Mouse (Mus musculus) intestine, embryonic 16.5 days (tissue): ENCODE data around the gene Wdr93. TPM values are rescaled to one million over a fixed set of nuclear protein-coding genes. Genes with fewer than 3 reads are reported as not detected.

Experiments used
- ATAC-seq: fragments of 200-750 bp; cut with Nextera tagmentation; 2 replicates; pipeline ENCODE4 v1.8.0; 2017; ENCODE audit warnings: moderate TSS enrichment, moderate library complexity
- H3K27ac ChIP-seq: fragments of 300-500 bp; sonication (generic); 2 replicates; pipeline ENCODE4 v1.5.1; 2014; ENCODE audit warnings: mild to moderate bottlenecking, low read length
- H3K27me3 ChIP-seq: fragments of 300-500 bp; sonication (generic); replicated peaks from 2 replicates; pipeline ENCODE4 v1.6.1; 2014; ENCODE audit warnings: low read length, control low read depth, mixed read lengths; ENCODE audit not compliant: control insufficient read depth, insufficient read depth
- H3K36me3 ChIP-seq: fragments of 300-500 bp; sonication (generic); 2 replicates; pipeline ENCODE4 v1.6.1; 2014; ENCODE audit warnings: low read length, control low read depth; ENCODE audit not compliant: control insufficient read depth, insufficient read depth
- H3K4me1 ChIP-seq: fragments of 300-500 bp; sonication (generic); 2 replicates; pipeline ENCODE4 v1.6.1; 2014; ENCODE audit warnings: low read length, control low read depth, mixed read lengths; ENCODE audit not compliant: control insufficient read depth, insufficient read depth
- H3K4me2 ChIP-seq: fragments of 300-500 bp; sonication (generic); 2 replicates; pipeline ENCODE4 v1.6.1; 2014; ENCODE audit warnings: low read depth, low read length, control low read depth
- H3K4me3 ChIP-seq: fragments of 300-500 bp; sonication (generic); 2 replicates; pipeline ENCODE4 v1.5.1; 2014; ENCODE audit warnings: mild to moderate bottlenecking, low read length
- H3K9ac ChIP-seq: fragments of 300-500 bp; sonication (generic); 2 replicates; pipeline ENCODE4 v1.6.1; 2014; ENCODE audit warnings: low read depth, low read length
- H3K9me3 ChIP-seq: fragments of 300-500 bp; sonication (generic); 2 replicates; pipeline ENCODE4 v1.6.1; 2016; ENCODE audit warnings: low read length, control low read depth; ENCODE audit not compliant: control insufficient read depth
- WGBS: fragments of 180-500 bp; shearing (Covaris S2); extraction: QIAGEN DNeasy Blood & Tissue Kit; methylation state at CpG from one replicate; pipeline ENCODE4 v1.1.7; 2014; 5-methylcytosine and 5-hydroxymethylcytosine counted together
- polyA plus RNA-seq: library from polyadenylated mRNA; unstranded; fragments of >200 nt; fragmentation: Nextera tagmentation; extraction: Ambion mirVana; gene quantifications from 2 replicates; pipeline ENCODE4 v1.2.1, GENCODE M21; 2015

Gene Wdr93
- polyA plus RNA-seq, 1 experiment from 2014 or later, result 0.15 TPM

DNA sequence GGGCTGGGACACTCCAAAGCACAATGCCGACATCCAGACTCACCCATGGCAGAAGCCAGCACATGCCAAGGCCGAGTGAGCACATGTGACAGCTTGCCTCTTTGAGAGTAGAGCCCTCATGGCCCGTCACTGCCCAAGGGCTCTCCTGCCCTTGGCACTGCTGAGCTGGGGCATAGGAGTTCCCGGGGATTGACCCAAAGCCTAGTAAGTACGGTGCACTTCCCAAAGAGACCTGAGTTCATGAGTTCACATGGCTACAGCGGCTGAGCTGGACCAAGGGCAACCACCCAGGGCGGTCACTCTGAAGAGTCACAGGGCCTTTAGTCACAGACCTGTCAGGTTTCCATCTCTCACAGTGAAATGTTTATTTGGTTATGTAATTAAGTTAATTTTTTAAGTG is 65.6 kb downstream of the Wdr93 start:
- Histone ChIP-seq H3K27ac (no peak overlapping the region), H3K4me1 (peaks cover 7% of the 10 kb centered on the region), H3K4me3 (no peak overlapping the region), H3K4me2 (no peak overlapping the region), H3K9me3 (no peaks in the 10 kb centered on the region), H3K27me3 (peaks cover 12% of the 10 kb centered on the region; the same call in 1 of the 2 replicates), H3K36me3 (no peaks in the 10 kb centered on the region), H3K9ac (no peak overlapping the region)
- WGBS, result 88% methylated on average over 7 of the region's 7 CpGs
- ATAC-seq, result no peak

DNA sequence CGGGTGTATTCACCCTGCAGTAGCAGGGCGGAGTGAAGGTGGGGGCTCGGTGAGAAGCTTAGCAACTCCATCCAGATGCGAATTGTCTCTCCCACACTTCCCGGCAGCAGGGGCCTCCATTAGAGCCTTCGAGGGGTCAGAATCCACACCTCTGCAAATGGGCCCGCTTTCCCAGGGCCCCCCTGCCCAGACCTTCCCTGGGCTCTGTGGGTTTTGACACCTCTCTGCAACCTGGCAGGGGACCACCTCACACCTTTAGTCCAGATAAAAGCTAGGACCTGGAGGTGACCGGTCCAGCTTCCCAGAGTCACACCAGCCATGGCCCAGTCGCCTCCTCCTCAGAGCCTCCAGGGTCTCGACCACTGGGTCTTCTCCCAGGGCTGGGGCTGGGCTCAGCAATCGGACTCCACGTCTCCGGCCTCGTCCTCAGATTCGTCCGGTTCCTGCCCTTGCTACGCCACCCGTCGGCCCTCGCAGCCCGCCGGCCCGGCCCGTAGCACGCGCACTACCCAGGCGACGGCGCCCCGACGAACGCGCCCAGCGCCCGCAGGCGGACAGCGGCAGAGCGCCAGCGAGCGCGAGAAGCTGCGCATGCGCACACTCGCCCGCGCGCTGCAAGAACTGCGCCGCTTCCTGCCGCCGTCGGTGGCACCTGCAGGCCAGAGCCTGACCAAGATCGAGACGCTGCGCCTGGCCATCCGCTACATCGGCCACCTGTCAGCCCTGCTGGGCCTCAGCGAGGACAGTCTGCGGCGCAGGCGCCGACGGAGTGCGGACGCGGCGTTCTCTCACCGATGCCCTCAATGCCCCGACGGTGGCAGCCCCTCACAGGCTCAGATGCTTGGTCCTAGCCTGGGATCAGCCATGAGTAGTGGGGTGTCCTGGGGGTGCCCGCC is 67.9 kb downstream of the Wdr93 start, which contains the start of gene Mesp2:
Mesp2 (plus strand) TSS at position 117 of the 896 bp plus-strand sequence.
- 13% methylated on average over 71 of the region's 71 CpGs for WGBS
- H3K9me3 ChIP-seq, result no peaks in the 10 kb centered on the region
- H3K4me3 ChIP-seq, result peak within 1 kb of the TSS; percentile 41
- H3K4me2 ChIP-seq, result peak within 1 kb of the TSS; percentile 69
- peak within 1 kb of the TSS; percentile 73 for H3K9ac ChIP-seq
- peaks cover 12% of the 10 kb centered on the region; the same call in 1 of the 2 replicates for H3K27me3 ChIP-seq
- peaks cover 12% of the 10 kb centered on the region for H3K4me1 ChIP-seq
- peak; percentile 52 for ATAC-seq
- H3K36me3 ChIP-seq, result no peaks in the 10 kb centered on the region
- no peak within 1 kb of the TSS for H3K27ac ChIP-seq

DNA sequence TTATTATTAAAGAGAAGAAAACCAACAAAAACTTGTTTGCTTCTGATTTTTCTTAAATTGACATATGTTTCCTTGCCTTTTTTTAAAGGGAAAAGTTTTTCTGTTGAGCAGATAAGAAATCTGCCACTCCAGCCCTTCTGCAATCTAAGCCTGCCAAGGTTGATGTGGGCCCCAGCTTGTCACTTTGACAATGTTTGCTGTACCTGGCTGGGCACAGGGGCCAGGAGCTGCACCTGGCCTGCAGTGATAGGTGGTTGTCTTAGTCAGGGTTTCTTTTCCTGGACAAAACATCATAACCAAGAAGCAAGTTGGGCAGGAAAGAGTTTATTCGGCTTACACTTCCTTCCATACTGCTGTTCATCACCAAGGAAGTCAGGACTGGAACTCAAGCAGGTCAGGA is 70.4 kb downstream of the Wdr93 start:
- H3K27ac ChIP-seq, result peak overlapping the region; percentile 14; the same call in 1 of the 2 replicates
- peaks cover 15% of the 10 kb centered on the region for H3K4me1 ChIP-seq
- H3K9me3 ChIP-seq, result no peaks in the 10 kb centered on the region
- ATAC-seq, result peak; percentile 78
- WGBS, result 61% methylated on average over 1 of the region's 1 CpGs
- no peaks in the 10 kb centered on the region for H3K36me3 ChIP-seq
- no peak overlapping the region for H3K9ac ChIP-seq
- H3K4me3 ChIP-seq, result no peak overlapping the region
- no peak overlapping the region for H3K4me2 ChIP-seq
- peaks cover 12% of the 10 kb centered on the region; the same call in 1 of the 2 replicates for H3K27me3 ChIP-seq

DNA sequence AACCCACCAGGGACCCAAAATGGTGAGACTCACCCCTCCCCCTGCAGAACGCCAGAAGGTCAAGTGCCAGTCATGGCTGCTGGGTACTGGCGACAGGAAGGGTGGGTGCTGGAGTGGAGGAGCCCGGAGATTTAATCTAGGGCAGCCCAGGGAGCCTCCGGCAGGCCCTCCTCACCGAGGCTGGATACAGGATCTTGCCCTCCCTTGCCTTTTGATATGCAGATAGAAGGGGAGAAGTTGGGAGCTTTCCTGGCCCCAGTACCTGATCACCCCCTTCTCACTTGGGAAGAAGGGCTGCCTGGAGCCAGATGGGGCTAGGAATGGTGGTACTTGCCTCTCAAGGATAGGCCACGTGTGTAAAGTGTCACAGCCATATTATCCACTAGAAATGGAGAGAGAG is 75.4 kb downstream of the Wdr93 start:
- Histone ChIP-seq H3K27ac (no peak overlapping the region), H3K9me3 (no peaks in the 10 kb centered on the region), H3K9ac (peak overlapping the region; percentile 22; the same call in 1 of the 2 replicates), H3K4me1 (peaks cover 23% of the 10 kb centered on the region), H3K27me3 (no peaks in the 10 kb centered on the region), H3K4me2 (no peak overlapping the region), H3K36me3 (no peaks in the 10 kb centered on the region), H3K4me3 (no peak overlapping the region)
- ATAC-seq, result no peak
- WGBS, result 16% methylated on average over 6 of the region's 6 CpGs

DNA sequence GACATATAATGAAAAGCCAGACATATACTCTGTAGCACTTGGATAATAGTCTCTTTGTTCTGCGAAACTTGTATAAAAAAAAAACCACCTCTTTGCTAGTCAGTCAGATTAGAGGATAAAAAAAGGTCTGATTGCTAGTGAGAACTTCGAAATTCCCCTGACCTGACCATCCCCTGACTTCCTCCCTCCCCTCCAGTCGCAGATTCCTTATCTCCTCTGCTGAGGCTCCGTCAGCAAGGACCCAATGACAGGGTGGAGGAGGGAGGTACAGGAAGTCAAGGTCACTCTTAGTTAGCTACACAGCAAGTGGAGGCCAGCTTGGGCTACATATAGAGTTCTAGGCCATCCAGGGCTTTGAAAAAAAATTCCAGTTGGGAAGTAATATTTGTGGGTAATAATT is 76.6 kb downstream of the Wdr93 start:
- Histone ChIP-seq H3K4me2 (no peak overlapping the region), H3K27ac (peak overlapping the region; percentile 54), H3K9ac (no peak overlapping the region), H3K4me1 (peaks cover 20% of the 10 kb centered on the region), H3K9me3 (no peaks in the 10 kb centered on the region), H3K36me3 (peaks cover 2% of the 10 kb centered on the region; the same call in 1 of the 2 replicates), H3K4me3 (no peak overlapping the region), H3K27me3 (no peaks in the 10 kb centered on the region)
- peak; percentile 90 for ATAC-seq
- WGBS, result 26% methylated on average over 4 of the region's 4 CpGs

DNA sequence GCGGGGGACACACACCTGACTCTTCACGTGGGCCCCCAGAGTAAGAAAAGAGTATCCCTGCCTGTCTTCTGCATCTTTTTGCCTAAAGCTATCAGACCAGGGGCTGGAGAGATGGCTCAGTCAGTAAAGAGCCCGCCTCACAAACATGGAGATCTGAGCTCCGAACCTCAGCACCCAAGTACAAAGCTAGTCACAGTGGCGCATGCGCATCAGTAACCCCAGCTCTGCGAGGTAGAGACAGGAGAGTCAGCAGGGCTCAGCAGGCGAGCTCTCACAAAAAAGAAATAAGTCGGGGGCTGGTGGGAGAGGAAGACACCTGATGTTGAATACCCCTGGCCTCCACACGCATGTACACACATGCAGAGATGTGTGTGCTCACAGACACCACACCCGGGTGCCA is 77.0 kb downstream of the Wdr93 start:
- Histone ChIP-seq H3K36me3 (peaks cover 3% of the 10 kb centered on the region; the same call in 1 of the 2 replicates), H3K27me3 (no peaks in the 10 kb centered on the region), H3K9me3 (no peaks in the 10 kb centered on the region), H3K27ac (peak overlapping the region; percentile 54), H3K9ac (no peak overlapping the region), H3K4me1 (peaks cover 19% of the 10 kb centered on the region), H3K4me2 (no peak overlapping the region), H3K4me3 (no peak overlapping the region)
- WGBS, result 58% methylated on average over 11 of the region's 11 CpGs
- peak; percentile 21 for ATAC-seq

DNA sequence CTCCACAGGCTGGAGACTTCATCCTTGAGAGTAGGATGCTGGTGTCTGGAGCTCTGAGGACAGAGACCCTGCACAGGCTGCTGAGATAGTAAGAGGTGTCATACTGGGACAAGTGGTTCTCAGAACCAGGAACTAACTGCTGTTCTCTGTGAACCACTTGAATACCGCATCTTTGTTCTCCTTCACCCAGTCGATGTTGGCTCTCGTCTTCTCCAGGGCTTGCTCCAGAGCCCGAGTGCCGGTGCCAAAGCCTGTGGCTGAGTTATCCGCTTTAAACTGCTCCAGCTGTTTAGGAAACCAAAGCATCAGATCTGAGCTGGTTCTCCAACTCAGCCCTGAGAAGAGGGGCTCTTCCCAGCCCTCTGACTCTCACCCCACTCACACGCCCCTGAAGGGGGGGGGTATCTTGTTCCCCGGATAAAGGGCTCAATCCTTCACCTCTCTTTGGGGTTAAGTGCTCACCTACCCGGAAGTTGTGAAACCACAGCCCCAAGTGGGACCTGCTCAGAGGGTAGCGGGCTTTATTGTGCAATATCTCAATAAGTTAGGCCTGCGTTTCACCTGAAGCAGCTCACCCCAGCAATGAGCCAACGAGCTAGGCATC is 79.2 kb downstream of the Wdr93 start:
- H3K4me3 ChIP-seq, result no peak overlapping the region
- WGBS, result 82% methylated on average over 12 of the region's 12 CpGs
- no peaks in the 10 kb centered on the region for H3K27me3 ChIP-seq
- no peak for ATAC-seq
- H3K4me1 ChIP-seq, result peaks cover 19% of the 10 kb centered on the region
- H3K4me2 ChIP-seq, result no peak overlapping the region
- H3K9me3 ChIP-seq, result no peaks in the 10 kb centered on the region
- peaks cover 3% of the 10 kb centered on the region; the same call in 1 of the 2 replicates for H3K36me3 ChIP-seq
- H3K27ac ChIP-seq, result no peak overlapping the region
- H3K9ac ChIP-seq, result no peak overlapping the region

DNA sequence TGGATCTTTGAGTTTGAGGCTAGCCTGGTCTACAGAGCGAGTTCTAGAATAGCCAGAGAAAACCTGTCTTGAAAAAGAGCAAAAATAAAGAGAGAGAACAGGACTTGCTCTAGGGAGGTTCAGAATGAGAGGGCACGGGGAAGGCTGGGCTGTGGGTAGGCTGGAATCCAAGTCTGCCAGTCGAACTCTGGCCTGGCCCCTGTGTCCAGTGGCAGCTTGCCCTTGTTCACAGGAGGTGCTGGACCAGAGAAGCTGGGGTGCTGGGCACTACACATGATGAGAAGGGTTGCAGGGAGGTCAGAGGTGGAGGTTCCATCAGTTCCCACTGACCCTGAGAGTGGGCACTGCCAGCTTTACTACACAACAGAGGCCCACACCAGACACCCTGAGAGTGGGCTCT is 85.4 kb downstream of the Wdr93 start:
- Histone ChIP-seq H3K9me3 (no peaks in the 10 kb centered on the region), H3K9ac (no peak overlapping the region), H3K27me3 (no peaks in the 10 kb centered on the region), H3K4me1 (0 out of 2 replicates have a peak, but pooled peaks cover 6% of the 10 kb centered on the region), H3K27ac (no peak overlapping the region), H3K4me3 (no peak overlapping the region), H3K36me3 (peaks cover 3% of the 10 kb centered on the region; the same call in 1 of the 2 replicates), H3K4me2 (no peak overlapping the region)
- ATAC-seq, result no peak
- WGBS, result 82% methylated on average over 3 of the region's 3 CpGs

DNA sequence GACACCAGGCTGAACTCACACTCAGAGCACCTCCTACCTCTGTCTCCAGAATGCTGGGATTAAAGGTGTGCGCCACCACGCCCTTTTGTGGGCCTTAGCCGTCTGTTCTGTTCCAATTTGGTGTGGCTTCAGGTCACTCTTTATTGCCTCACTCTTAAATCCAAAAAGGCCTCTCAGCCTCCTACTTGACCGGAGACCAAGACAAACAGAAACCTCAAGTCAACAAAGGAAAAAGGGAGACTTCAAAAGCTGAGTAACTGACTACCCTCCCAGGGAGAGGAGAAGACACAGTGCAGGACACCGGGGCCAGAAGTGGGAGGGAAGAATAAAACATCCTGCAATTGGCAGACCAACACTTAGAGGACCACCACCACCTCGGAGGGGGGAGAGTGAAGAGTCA is 88.2 kb downstream of the Wdr93 start:
- Histone ChIP-seq H3K4me2 (no peak overlapping the region), H3K36me3 (peaks cover 4% of the 10 kb centered on the region; the same call in 1 of the 2 replicates), H3K4me3 (no peak overlapping the region), H3K9me3 (no peaks in the 10 kb centered on the region), H3K27ac (no peak overlapping the region), H3K4me1 (0 out of 2 replicates have a peak, but pooled peaks cover 6% of the 10 kb centered on the region), H3K27me3 (no peaks in the 10 kb centered on the region), H3K9ac (no peak overlapping the region)
- 44% methylated on average over 6 of the region's 6 CpGs for WGBS
- no peak for ATAC-seq
